Mouse (Mus musculus): ENCODE data around the gene Tet3. TPM values are rescaled to one million over a fixed set of nuclear protein-coding genes. Genes with fewer than 3 reads are reported as not detected.

Gene Tet3
- total RNA-seq, 2 experiments from 2014 or later: 32.6 to 40.8 TPM

DNA sequence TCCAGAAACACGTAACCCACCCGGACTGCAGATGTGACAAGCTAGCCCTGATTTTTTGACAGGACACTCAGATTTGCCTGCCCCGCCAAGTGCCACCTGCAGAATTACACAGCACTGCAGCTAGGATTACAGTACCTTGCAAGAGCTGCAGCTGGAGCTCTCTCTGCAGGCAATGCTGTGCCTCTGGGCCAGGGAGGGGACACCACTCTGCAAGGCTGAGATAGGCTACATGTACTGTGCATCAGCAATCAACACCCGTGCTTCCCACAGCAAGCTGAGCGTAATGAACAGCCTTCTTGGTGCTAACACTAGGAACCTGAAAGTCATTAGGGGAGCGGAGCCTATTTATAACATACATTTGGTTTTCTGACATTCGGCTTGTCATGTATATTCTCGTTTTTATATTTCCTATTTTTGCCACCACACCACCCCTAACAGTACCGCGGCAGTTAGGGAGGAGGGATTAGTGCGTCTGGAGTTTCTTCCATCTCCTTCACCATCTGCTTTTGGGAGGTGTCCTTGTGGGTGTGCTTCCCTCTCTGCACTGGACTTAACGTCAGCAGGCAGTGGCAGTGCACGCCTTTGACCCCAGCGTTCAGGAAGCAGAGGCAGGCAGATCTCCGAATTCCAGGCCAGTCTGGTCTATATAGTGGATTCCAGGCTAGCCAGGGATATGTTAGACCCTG, 63.2 kb downstream of the Tet3 start:
- intact Hi-C loops (cut with DNase I): no loop called here
- DNase-seq (ENCODE audit: low spot score): no peak

GRCm38 (mm10) chr6:83394122-83394521, 64.8 kb downstream of the Tet3 start:
- intact Hi-C loops (cut with DNase I): no loop called here
- DNase-seq (ENCODE audit: low spot score): no peak

GRCm38 (mm10) chr6:83392166-83392780, 66.6 kb downstream of the Tet3 start:
- DNase-seq (ENCODE audit: low spot score): no peak
- intact Hi-C loops (cut with DNase I): no loop called here

DNA sequence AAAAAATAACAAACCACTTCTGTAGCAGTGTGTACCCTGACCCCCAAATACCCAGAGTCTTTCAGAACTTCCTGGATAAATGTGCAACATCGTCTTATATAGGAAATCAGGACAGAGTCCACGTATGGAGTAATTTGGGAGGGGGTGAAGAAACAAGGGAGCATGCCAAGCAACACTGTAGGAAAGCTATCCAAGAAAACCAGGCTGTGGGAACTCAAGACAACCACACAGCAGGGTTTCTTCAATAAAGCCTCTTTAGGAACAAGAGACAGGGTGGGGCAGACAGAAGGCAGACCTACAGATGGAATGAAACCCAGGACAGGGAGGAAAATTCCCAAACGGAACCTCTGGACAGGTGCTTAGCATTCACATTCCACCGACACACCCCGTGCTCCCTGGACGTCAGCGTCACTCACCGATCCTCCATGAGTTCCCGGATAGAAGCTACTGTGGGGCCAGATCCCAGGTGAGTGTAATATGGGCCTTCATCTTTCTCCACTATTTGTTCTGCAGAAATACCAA, 73.3 kb downstream of the Tet3 start:
- intact Hi-C loops (cut with DNase I): no loop called here
- DNase-seq (ENCODE audit: low spot score): no peak

GRCm38 (mm10) chr6:83381510-83382491, 77.1 kb downstream of the Tet3 start:
- intact Hi-C loops (cut with DNase I): loop anchor here (5.0 kb wide), 1 partner anchor 76 kb away; the partner anchor contains the start of gene Tet3
- DNase-seq (ENCODE audit: low spot score): peak; percentile 24

- DNase-seq (ENCODE audit: low spot score): no peak
- intact Hi-C loops (cut with DNase I): no loop called here
These were observed 85.1 kb downstream of the Tet3 start for GRCm38 (mm10) chr6:83373704-83374300.

DNA sequence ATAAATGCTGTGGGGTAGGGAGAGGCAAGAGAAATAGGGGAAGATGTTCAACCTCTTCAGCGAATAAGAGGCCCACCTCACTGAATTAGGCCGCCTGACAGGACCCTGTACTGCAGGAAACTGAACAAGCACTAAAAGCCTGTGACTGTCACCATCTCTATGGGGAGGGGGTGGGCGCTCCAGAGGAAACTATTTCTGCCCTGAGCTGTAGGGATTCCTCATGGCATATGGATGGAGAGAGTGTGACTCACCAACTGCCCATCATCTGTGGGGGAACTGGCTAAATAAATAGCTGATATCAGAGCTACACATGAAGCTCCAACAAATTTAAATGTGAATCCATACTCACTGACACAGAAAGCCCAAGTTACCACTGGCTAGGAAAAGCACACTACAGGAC, 87.5 kb downstream of the Tet3 start:
- intact Hi-C loops (cut with DNase I): no loop called here

GRCm38 (mm10) chr6:83370316-83370965, 88.4 kb downstream of the Tet3 start:
- intact Hi-C loops (cut with DNase I): no loop called here
- DNase-seq (ENCODE audit: low spot score): no peak

More for the DNA sequence above, 87.5 kb downstream of the Tet3 start:
- DNase-seq (ENCODE audit: low spot score): no peak

DNA sequence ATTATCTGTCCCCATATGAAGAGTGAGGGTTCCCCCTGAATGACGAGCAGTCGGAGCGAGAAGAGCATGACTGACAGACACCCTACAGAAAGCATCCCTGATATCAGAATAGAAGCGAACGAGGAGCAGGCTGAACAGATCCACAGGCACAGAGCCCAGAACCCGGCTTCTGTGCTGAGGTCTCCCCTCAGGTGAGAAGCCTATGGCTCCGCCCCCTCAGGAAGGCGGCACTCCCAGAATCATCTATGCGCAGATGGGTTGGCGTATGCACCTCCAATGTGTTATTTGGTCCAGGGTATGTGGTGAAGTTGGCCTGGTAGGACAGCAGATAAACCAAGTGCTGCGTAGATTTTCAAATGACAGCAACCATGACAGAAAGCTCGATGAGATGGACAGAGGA, 95.8 kb downstream of the Tet3 start:
- intact Hi-C loops (cut with DNase I): no loop called here
- no peak for DNase-seq (ENCODE audit: low spot score)

GRCm38 (mm10) chr6:83361523-83362248, 97.2 kb downstream of the Tet3 start:
- no peak for DNase-seq (ENCODE audit: low spot score)
- intact Hi-C loops (cut with DNase I): no loop called here

GRCm38 (mm10) chr6:83357436-83357835, 101.4 kb downstream of the Tet3 start:
- no peak for DNase-seq (ENCODE audit: low spot score)
- intact Hi-C loops (cut with DNase I): loop anchor here (2.0 kb wide), 1 partner anchor 315 kb away; no protein-coding TSS in a partner anchor

- peak; percentile 56 for DNase-seq (ENCODE audit: low spot score)
- intact Hi-C loops (cut with DNase I): loop anchor here (1.0 to 2.0 kb wide), 2 partner anchors 156 to 316 kb away; no protein-coding TSS in a partner anchor
These were observed 102.2 kb downstream of the Tet3 start for GRCm38 (mm10) chr6:83356569-83357138.

DNA sequence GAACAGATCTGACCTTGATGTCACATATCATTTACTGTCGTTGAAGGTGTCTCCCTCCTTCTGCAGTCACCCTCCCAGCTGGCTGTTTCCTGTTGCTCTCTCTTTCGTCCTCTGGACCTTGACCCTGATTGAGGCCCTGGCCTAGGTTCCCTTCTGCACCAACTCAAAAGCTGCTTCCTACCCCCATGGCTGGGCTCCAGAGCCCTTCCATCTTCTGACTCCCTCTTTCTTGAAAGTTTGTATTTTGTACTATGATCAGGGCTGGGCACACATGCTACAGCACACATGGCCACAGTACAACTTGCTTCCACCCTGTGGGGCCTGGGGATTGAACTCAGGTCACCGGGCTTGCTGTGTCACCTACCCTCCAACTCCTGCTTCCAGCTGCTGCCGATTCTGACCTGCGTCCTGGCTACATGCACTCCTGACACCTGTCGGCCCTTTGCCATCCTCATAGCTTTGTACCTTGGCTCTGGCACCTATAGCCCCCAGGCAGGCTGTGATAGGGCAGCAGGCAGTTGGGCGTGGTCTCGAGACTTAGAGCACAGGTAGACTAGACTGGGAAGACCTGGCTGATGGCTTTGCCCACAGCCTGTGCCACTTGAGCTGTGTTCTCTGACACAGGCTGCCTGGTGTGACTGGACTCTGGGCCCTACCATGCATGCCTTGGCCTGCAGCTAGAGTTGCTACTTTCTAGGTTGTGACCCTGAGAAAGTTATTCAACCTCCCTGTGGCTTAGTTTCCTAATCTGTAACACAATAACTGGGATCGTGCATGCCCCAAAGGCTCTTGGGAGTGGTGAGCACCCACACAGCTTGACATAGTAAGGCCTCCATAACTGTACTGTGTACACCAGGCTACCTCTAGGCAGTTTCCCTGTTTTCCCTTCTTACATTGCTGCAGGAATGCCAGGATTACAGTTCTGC, 103.8 kb downstream of the Tet3 start:
- no peak for DNase-seq (ENCODE audit: low spot score)
- intact Hi-C loops (cut with DNase I): loop anchor here (5.0 kb wide), 1 partner anchor 217 kb away; the partner anchor contains the start of gene Stambp

- DNase-seq (ENCODE audit: low spot score): no peak
- intact Hi-C loops (cut with DNase I): loop anchor here (5.0 kb wide), 1 partner anchor 219 kb away; the partner anchor contains the start of gene Stambp
These were observed 106.0 kb downstream of the Tet3 start for GRCm38 (mm10) chr6:83352666-83353410.

DNA sequence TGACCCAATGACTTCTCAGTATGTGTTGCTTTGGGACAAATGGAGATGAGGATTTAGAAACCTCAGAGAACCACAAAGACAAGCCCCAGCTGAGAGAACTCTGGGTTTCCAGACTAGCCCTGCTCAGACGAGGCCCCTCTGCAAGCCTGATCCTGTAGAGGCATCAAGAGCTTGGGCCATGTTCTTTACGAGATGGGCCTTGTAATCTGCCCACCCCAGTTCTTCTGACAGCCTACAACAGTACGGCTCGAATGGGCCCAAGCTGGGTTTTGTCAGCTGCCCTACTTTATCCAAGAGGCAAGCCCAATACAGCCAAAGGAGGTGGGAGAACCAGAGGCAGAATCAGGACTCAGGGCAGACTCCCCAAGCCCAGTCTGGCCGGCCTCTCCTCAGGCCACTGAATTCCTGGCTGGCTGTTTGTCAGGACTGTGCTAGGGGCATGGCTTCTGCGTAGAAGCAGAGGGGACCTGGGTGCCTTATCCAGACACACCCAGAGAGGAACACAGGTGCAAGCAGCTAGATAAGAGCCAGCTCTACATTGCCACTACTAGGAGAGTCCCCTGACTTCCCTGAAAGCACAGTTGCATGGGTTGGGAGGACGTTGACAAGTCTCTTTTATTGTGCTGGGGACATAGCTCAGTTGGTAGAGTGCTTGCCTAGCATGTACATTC, 107.3 kb downstream of the Tet3 start:
- DNase-seq (ENCODE audit: low spot score): no peak
- intact Hi-C loops (cut with DNase I): loop anchor here (5.0 kb wide), 1 partner anchor 221 kb away; the partner anchor contains the start of gene Stambp

Data from heart, postnatal 25 days (tissue).